ENCODE assay signal across 25 mouse cellular contexts in the genomic region with DNA sequence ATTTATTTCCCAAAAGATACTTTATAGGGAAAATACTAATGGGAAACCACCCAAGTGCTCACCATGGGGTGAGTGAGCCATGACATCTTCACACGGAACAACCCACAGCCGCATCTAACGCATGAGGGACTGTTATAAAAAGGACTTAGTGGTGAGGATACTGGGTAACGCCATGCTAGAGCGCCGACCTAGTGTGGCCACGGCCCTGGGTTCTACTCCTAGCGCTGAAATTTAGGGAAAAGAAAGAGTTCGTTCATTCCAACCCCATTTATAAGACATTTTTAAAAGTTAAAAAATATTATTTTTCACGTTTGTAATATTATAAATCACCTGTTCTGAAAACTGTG. TPM values are rescaled to one million over a fixed set of nuclear protein-coding genes. Genes with fewer than 3 reads are reported as not detected.
DNase-seq lines count a peak whose midpoint lies in the region; TF ChIP-seq lines count a peak whose summit lies in the region.
"Had no signal": no experiment of that assay in that cellular context is flagged by ENCODE, and none has a peak within 500 bp of the region (broad histone marks: within the 10 kb centered on the region; RNA-seq: fewer than 3 reads in every experiment).

No protein-coding gene starts in this region.

- TF ChIP-seq POLR2A in spleen, adult 2 months (IDR thresholded peaks at IDR 0.05; ENCODE audit: low read depth, low read length) = no peak
- TF ChIP-seq POLR2A in bone marrow, adult 2 months (IDR thresholded peaks at IDR 0.05; ENCODE audit: borderline replicate concordance, control insufficient read depth, low read depth, low read length) = no peak
- TF ChIP-seq POLR2A in small intestine, adult 2 months (IDR thresholded peaks at IDR 0.05; ENCODE audit: low read depth, low read length) = no peak

- TF ChIP-seq CTCF in spleen, adult 2 months (IDR thresholded peaks at IDR 0.05; ENCODE audit: extremely low read depth, insufficient read depth, insufficient read length, insufficient replicate concordance) = no peak
- TF ChIP-seq CTCF in bone marrow, adult 2 months (IDR thresholded peaks at IDR 0.05; ENCODE audit: control insufficient read depth, insufficient read depth, low read length) = no peak
- no peak for TF ChIP-seq CTCF in small intestine, adult 2 months (IDR thresholded peaks at IDR 0.05; ENCODE audit: extremely low read depth, insufficient read length, insufficient replicate concordance, low read depth, low read length)

- H3K27me3 ChIP-seq in spleen, adult 2 months (ENCODE audit: control insufficient read depth, insufficient read depth, low read length) = no peaks in the 10 kb centered on the region
- peaks cover 3% of the 10 kb centered on the region; the same call in 1 of the 2 replicates for H3K27me3 ChIP-seq in small intestine, adult 2 months (ENCODE audit: control insufficient read depth, insufficient read depth, low read length)
- no peaks in the 10 kb centered on the region for H3K27me3 ChIP-seq in heart, embryonic 10.5 days (ENCODE audit: insufficient read depth, poor library complexity, severe bottlenecking)
- H3K27me3 ChIP-seq: embryonic facial prominence, embryonic 12.5 days; embryonic facial prominence, embryonic 15.5 days; heart, embryonic 12.5 days; heart, embryonic 15.5 days; hindbrain, embryonic 13.5 days had no signal

- peak overlapping the region; percentile 66 for H3K27ac ChIP-seq in spleen, adult 2 months (ENCODE audit: insufficient read depth, low read length)
- H3K27ac ChIP-seq in bone marrow, adult 2 months (ENCODE audit: control insufficient read depth, insufficient read depth, low read depth, low read length, poor library complexity) = peak overlapping the region; percentile 1; the same call in 1 of the 2 replicates
- H3K27ac ChIP-seq in small intestine, adult 2 months (ENCODE audit: insufficient read depth, low read depth, low read length) = peak overlapping the region; percentile 15; the same call in 1 of the 2 replicates
- no peak overlapping the region for H3K27ac ChIP-seq in heart, embryonic 10.5 days
- H3K27ac ChIP-seq: embryonic facial prominence, embryonic 12.5 days; embryonic facial prominence, embryonic 15.5 days; heart, adult 2 months; heart, embryonic 15.5 days; hindbrain, embryonic 10.5 days; hindbrain, embryonic 13.5 days had no signal

- no peaks in the 10 kb centered on the region for H3K9me3 ChIP-seq in heart, embryonic 10.5 days
- H3K9me3 ChIP-seq: embryonic facial prominence, embryonic 12.5 days; embryonic facial prominence, embryonic 15.5 days; G1E; heart, embryonic 12.5 days; heart, embryonic 15.5 days; hindbrain, embryonic 10.5 days; hindbrain, embryonic 13.5 days had no signal

- H3K4me1 ChIP-seq in spleen, adult 2 months (ENCODE audit: control insufficient read depth, insufficient read depth, insufficient read length) = peaks cover 10% of the 10 kb centered on the region; the same call in 1 of the 2 replicates
- H3K4me1 ChIP-seq in bone marrow, adult 2 months (ENCODE audit: control insufficient read depth, insufficient read depth, low read length) = no peaks in the 10 kb centered on the region; the same call in 1 of the 2 replicates
- no peaks in the 10 kb centered on the region for H3K4me1 ChIP-seq in small intestine, adult 2 months (ENCODE audit: control insufficient read depth, insufficient read depth, insufficient read length, low read length)
- no peaks in the 10 kb centered on the region for H3K4me1 ChIP-seq in heart, embryonic 10.5 days
- H3K4me1 ChIP-seq: embryonic facial prominence, embryonic 12.5 days; heart, embryonic 12.5 days; heart, embryonic 15.5 days; hindbrain, embryonic 10.5 days; hindbrain, embryonic 13.5 days had no signal

- H3K36me3 ChIP-seq in spleen, adult 2 months (ENCODE audit: control insufficient read depth, insufficient read depth, low read length) = no peaks in the 10 kb centered on the region
- no peaks in the 10 kb centered on the region for H3K36me3 ChIP-seq in small intestine, adult 2 months (ENCODE audit: control insufficient read depth, insufficient read depth, low read length)
- H3K36me3 ChIP-seq in heart, embryonic 10.5 days = no peaks in the 10 kb centered on the region
- H3K36me3 ChIP-seq: embryonic facial prominence, embryonic 12.5 days; embryonic facial prominence, embryonic 15.5 days; G1E; heart, embryonic 12.5 days; heart, embryonic 15.5 days; hindbrain, embryonic 10.5 days; hindbrain, embryonic 13.5 days had no signal

- 50% methylated on average over 10 of the region's 10 CpGs for WGBS in spleen, adult 2 months
- WGBS in bone marrow, adult 2 months = 69% methylated on average over 10 of the region's 10 CpGs
- WGBS in small intestine, adult 2 months = 88% methylated on average over 10 of the region's 10 CpGs
- WGBS in heart, embryonic 10.5 days = 89% methylated on average over 10 of the region's 10 CpGs

- no peak overlapping the region for H3K4me3 ChIP-seq in spleen, adult 2 months (ENCODE audit: extremely low read depth, insufficient read depth, insufficient read length)
- H3K4me3 ChIP-seq in bone marrow, adult 2 months (replicated peaks; ENCODE audit: control insufficient read depth, low read depth, low read length) = no peak overlapping the region
- no peak overlapping the region for H3K4me3 ChIP-seq in small intestine, adult 2 months (ENCODE audit: low read depth, low read length)
- no peak overlapping the region for H3K4me3 ChIP-seq in heart, embryonic 10.5 days
- H3K4me3 ChIP-seq: embryonic facial prominence, embryonic 12.5 days; embryonic facial prominence, embryonic 15.5 days; heart, adult 2 months; heart, embryonic 12.5 days; heart, embryonic 15.5 days; hindbrain, embryonic 10.5 days; hindbrain, embryonic 13.5 days had no signal

- peak; percentile 55 for DNase-seq in heart, adult 11 months
- DNase-seq in heart, adult 8-10 months (ENCODE audit: low spot score) = no peak
- peak in 1 of 2 experiments; percentile 34 for DNase-seq in spleen, adult 2 months (ENCODE audit: low read depth in 1 of 2, low spot score in 2 of 2)
- DNase-seq in spleen, postnatal 14 days (ENCODE audit: low spot score in 2 of 2) = no peak
- DNase-seq in adrenal gland, postnatal 36 days = no peak
- no peak for DNase-seq in heart, embryonic 10.5 days (ENCODE audit: low spot score)
- DNase-seq: adrenal gland, adult 2 months; adrenal gland, postnatal 14 days; cerebellum, adult 11 months; cerebellum, adult 2 months; cerebellum, adult 9-11 months; cerebellum, postnatal 25 days; forebrain, postnatal 0 days; gastrocnemius, postnatal 25 days; heart, postnatal 10 days had no signal

RNA-seq across cellular contexts. Expression of gene Fbxo11, which starts 48.8 kb away (rescaled TPM):
- total RNA-seq in heart, adult 8-10 months (2022) = 10 to 100 TPM; 31.1 to 37.0 (median 35.5) TPM
- 13.6 and 17.0 TPM in 2 replicates for polyA plus RNA-seq in spleen, adult 2 months (2012; rRNA removed)
- polyA plus RNA-seq in bone marrow, adult 2 months (2011; ENCODE audit: insufficient read depth, insufficient read length, low replicate concordance, missing spikeins) = 16.4 and 17.2 TPM in 2 replicates
- 4.2 and 14.4 TPM in 2 replicates for polyA plus RNA-seq in small intestine, adult 2 months (2012; rRNA removed)
- 10 to 100 TPM; 58.2 to 63.6 TPM for total RNA-seq in adrenal gland, postnatal 36 days (2021)
- 11.0 TPM in 2 replicates for polyA plus RNA-seq in heart, embryonic 10.5 days (2016; fragmentation: Nextera tagmentation; extraction: Ambion mirVana)
